Comparison of ENCODE assay signal across 8 mouse cellular contexts in the genomic region with DNA sequence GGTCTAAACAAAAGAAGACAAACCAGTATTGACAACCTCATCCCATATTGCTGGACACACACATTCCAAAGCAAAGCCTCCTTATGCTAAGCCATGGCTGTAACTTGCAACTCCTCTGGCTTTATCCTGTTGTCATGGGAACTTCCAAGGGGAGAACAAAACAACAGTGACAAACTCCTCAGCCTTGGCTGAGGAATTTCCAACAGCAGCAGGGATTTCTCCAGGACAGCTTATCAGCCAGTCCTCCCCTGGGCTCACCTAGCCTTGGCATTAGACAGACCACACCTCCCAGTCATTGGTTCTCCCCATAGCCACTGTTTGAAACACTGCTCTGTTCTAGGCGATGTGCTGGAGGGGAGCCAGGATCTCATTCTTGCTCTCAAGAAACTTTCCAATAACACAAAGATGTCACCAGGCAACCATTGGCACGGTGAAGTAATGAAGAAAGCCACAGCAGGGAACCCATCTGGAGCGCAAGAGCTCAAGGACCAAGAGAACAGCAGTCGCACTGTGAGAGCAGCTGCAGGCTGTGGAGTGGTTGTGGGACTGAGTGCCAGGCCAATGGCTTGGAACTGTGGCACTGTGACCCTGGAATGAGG. TPM values are rescaled to one million over a fixed set of nuclear protein-coding genes. Genes with fewer than 3 reads are reported as not detected.
A peak's percentile ranks its signal among the peaks of the same experiment; 100 is the strongest.
DNase-seq lines count a peak whose midpoint lies in the region; ATAC-seq lines count a peak whose summit lies in the region.

No protein-coding gene starts in this region.

- ATAC-seq in forebrain, embryonic 16.5 days, result peak; percentile 95
- peak; percentile 87 for ATAC-seq in neural tube, embryonic 13.5 days (ENCODE audit: low read depth)

- 2% methylated on average over 4 of the region's 4 CpGs for WGBS in forebrain, embryonic 16.5 days
- WGBS in neural tube, embryonic 13.5 days, result 12% methylated on average over 4 of the region's 4 CpGs

- H3K4me1 ChIP-seq in forebrain, embryonic 16.5 days (replicated peaks; ENCODE audit: control insufficient read depth, insufficient read depth, low read length), result peaks cover 14% of the 10 kb centered on the region
- 0 out of 2 replicates have a peak, but pooled peaks cover 7% of the 10 kb centered on the region for H3K4me1 ChIP-seq in neural tube, embryonic 13.5 days (replicated peaks)

- no peaks in the 10 kb centered on the region for H3K36me3 ChIP-seq in forebrain, embryonic 16.5 days (ENCODE audit: control insufficient read depth, insufficient read depth)
- H3K36me3 ChIP-seq in neural tube, embryonic 13.5 days, result no peaks in the 10 kb centered on the region

- H3K27ac ChIP-seq in forebrain, embryonic 16.5 days (ENCODE audit: low read length), result peak overlapping the region; percentile 32
- peak overlapping the region; percentile 46; the same call in 1 of the 2 replicates for H3K27ac ChIP-seq in neural tube, embryonic 13.5 days (replicated peaks)

- no peaks in the 10 kb centered on the region for H3K27me3 ChIP-seq in forebrain, embryonic 16.5 days (replicated peaks; ENCODE audit: control insufficient read depth, insufficient read depth, low read length)
- no peaks in the 10 kb centered on the region for H3K27me3 ChIP-seq in neural tube, embryonic 13.5 days

- intact Hi-C loops in left cerebral cortex, postnatal 10 days (cut with DNase I), result no loop called here

- DNase-seq in Muller cell, postnatal 12 days (ENCODE audit: inconsistent ontology term), result peak; percentile 97
- peak; percentile 84 for DNase-seq in brain, adult 2 months (ENCODE audit: low read depth, low spot score)
- DNase-seq in heart, postnatal 4 days, result peak; percentile 87
- peak; percentile 84 to 90 for DNase-seq in left cerebral cortex, postnatal 10 days (ENCODE audit: extremely low spot score in 1 of 2, low spot score in 2 of 2)
- DNase-seq in natural killer cell, adult 2 months (ENCODE audit: low spot score in 2 of 2), result no peak
- DNase-seq in spleen, adult 12 weeks (ENCODE audit: low spot score), result no peak

- no peak overlapping the region for H3K9ac ChIP-seq in forebrain, embryonic 16.5 days (replicated peaks; ENCODE audit: low read depth, low read length)
- no peak overlapping the region for H3K9ac ChIP-seq in neural tube, embryonic 13.5 days

- H3K4me2 ChIP-seq in forebrain, embryonic 16.5 days (ENCODE audit: low read length), result no peak overlapping the region
- H3K4me2 ChIP-seq in neural tube, embryonic 13.5 days, result no peak overlapping the region

- no peaks in the 10 kb centered on the region for H3K9me3 ChIP-seq in forebrain, embryonic 16.5 days (ENCODE audit: control insufficient read depth, low read length)
- H3K9me3 ChIP-seq in neural tube, embryonic 13.5 days, result no peaks in the 10 kb centered on the region

- no peak overlapping the region for H3K4me3 ChIP-seq in forebrain, embryonic 16.5 days (replicated peaks; ENCODE audit: low read length)
- no peak overlapping the region for H3K4me3 ChIP-seq in neural tube, embryonic 13.5 days

RNA-seq across cellular contexts. Expression of a gene that starts 7.8 kb away (rescaled TPM):
- polyA plus RNA-seq in forebrain, embryonic 16.5 days (2015; fragmentation: Nextera tagmentation; extraction: Ambion mirVana), result 0.11 and 0.35 TPM in 2 replicates
- total RNA-seq in heart, postnatal 4 days (2021), result not detected
- under 1 TPM; 0.47 to 0.66 TPM for total RNA-seq in left cerebral cortex, postnatal 10 days (2021)
- 0.21 and 0.67 TPM in 2 replicates for polyA plus RNA-seq in neural tube, embryonic 13.5 days (2015; fragmentation: Nextera tagmentation; extraction: Ambion mirVana)

RNA-seq across cellular contexts. Expression of a gene that starts 14.1 kb away (rescaled TPM):
- 8.7 and 10.8 TPM in 2 replicates for polyA plus RNA-seq in forebrain, embryonic 16.5 days (2015; fragmentation: Nextera tagmentation; extraction: Ambion mirVana)
- 10 to 100 TPM in 1 of 2 experiments, 1 to 10 TPM in 1; 9.9 to 11.3 TPM for total RNA-seq in heart, postnatal 4 days (2021)
- 10 to 100 TPM; 15.6 to 22.2 TPM for total RNA-seq in left cerebral cortex, postnatal 10 days (2021)
- polyA plus RNA-seq in neural tube, embryonic 13.5 days (2015; fragmentation: Nextera tagmentation; extraction: Ambion mirVana), result 14.3 and 14.6 TPM in 2 replicates

RNA-seq across cellular contexts. Expression of a gene that starts 46.4 kb away (rescaled TPM):
- polyA plus RNA-seq in forebrain, embryonic 16.5 days (2015; fragmentation: Nextera tagmentation; extraction: Ambion mirVana), result 34.0 and 36.0 TPM in 2 replicates
- total RNA-seq in heart, postnatal 4 days (2021), result 10 to 100 TPM; 20.0 to 21.7 TPM
- total RNA-seq in left cerebral cortex, postnatal 10 days (2021), result 10 to 100 TPM; 20.5 to 25.3 TPM
- polyA plus RNA-seq in neural tube, embryonic 13.5 days (2015; fragmentation: Nextera tagmentation; extraction: Ambion mirVana), result 26.1 and 28.2 TPM in 2 replicates

RNA-seq across cellular contexts. Expression of a gene that starts 48.7 kb away (rescaled TPM):
- not detected in 2 replicates for polyA plus RNA-seq in forebrain, embryonic 16.5 days (2015; fragmentation: Nextera tagmentation; extraction: Ambion mirVana)
- not detected for total RNA-seq in heart, postnatal 4 days (2021)
- total RNA-seq in left cerebral cortex, postnatal 10 days (2021), result not detected
- not detected in 2 replicates for polyA plus RNA-seq in neural tube, embryonic 13.5 days (2015; fragmentation: Nextera tagmentation; extraction: Ambion mirVana)

Comparison
In these comparisons a context has a peak if more than half of its experiments do, and no peak if none do; other contexts are left out.
1. DNase-seq: peak in Muller cell, postnatal 12 days (single experiment), brain, adult 2 months (single experiment), heart, postnatal 4 days (single experiment) and left cerebral cortex, postnatal 10 days (2 of 2); none in natural killer cell, adult 2 months (0 of 2) and spleen, adult 12 weeks (single experiment).